Mouse (Mus musculus) heart, postnatal 25 days (tissue): ENCODE results near the gene Glrb. TPM values are rescaled to one million over a fixed set of nuclear protein-coding genes. Genes with fewer than 3 reads are reported as not detected.

Source experiments
- DNase-seq: peaks from one replicate; pipeline ENCODE4 v3.0.0; 2022; ENCODE audit warnings: low spot score
- intact Hi-C: fragments of 180-260 bp; cut with DNase I; formaldehyde crosslinking; loops from one replicate; pipeline ENCODE4 v1.15.1; 2025
- total RNA-seq, 2 experiments: library from RNA; stranded (reverse); gene quantifications; 2 replicates each; pipeline ENCODE4 v1.2.3; 2021

Gene Glrb
- total RNA-seq, 2 experiments from 2014 or later, result 0.16 to 0.17 TPM

- intact Hi-C loops, result no loop called here
- no peak for DNase-seq
Measured at GRCm38 (mm10) chr3:80839845-80840244, 73.6 kb downstream of the Glrb start.

- no peak for DNase-seq
- intact Hi-C loops, result no loop called here
Measured at GRCm38 (mm10) chr3:80837583-80837982, 75.9 kb downstream of the Glrb start.

- intact Hi-C loops, result no loop called here
- no peak for DNase-seq
Measured at GRCm38 (mm10) chr3:80823975-80824374, 89.5 kb downstream of the Glrb start.

GRCm38 (mm10) chr3:80818619-80819018 is 94.8 kb downstream of the Glrb start:
- no peak for DNase-seq
- intact Hi-C loops, result no loop called here

GRCm38 (mm10) chr3:80813734-80814133 is 99.7 kb downstream of the Glrb start:
- intact Hi-C loops, result no loop called here
- DNase-seq, result no peak

GRCm38 (mm10) chr3:80812237-80812636 is 101.2 kb downstream of the Glrb start:
- intact Hi-C loops, result no loop called here
- no peak for DNase-seq

GRCm38 (mm10) chr3:80805327-80805726 is 108.1 kb downstream of the Glrb start:
- intact Hi-C loops, result no loop called here
- DNase-seq, result no peak

- no peak for DNase-seq
- intact Hi-C loops, result no loop called here
Measured at GRCm38 (mm10) chr3:80803811-80804210, 109.6 kb downstream of the Glrb start.

GRCm38 (mm10) chr3:80803211-80803610 is 110.2 kb downstream of the Glrb start:
- intact Hi-C loops, result no loop called here
- no peak for DNase-seq

- no peak for DNase-seq
- intact Hi-C loops, result no loop called here
Measured at GRCm38 (mm10) chr3:80802596-80803081, 110.8 kb downstream of the Glrb start, which contains the start of gene Gria2. Gria2 (minus strand) TSS chr3:80802835.

- DNase-seq, result no peak
- intact Hi-C loops, result no loop called here
Measured at GRCm38 (mm10) chr3:80801827-80802310, 111.6 kb downstream of the Glrb start.

GRCm38 (mm10) chr3:80800995-80801826 is 112.2 kb downstream of the Glrb start:
- no peak for DNase-seq
- intact Hi-C loops, result no loop called here

- DNase-seq, result no peak
- intact Hi-C loops, result no loop called here
Measured at GRCm38 (mm10) chr3:80800299-80800994, 113.0 kb downstream of the Glrb start.

GRCm38 (mm10) chr3:80797935-80798334 is 115.5 kb downstream of the Glrb start:
- DNase-seq, result no peak
- intact Hi-C loops, result loop anchor here (5.0 kb wide), 1 partner anchor 716 kb away; no protein-coding TSS in a partner anchor

GRCm38 (mm10) chr3:80796764-80797163 is 116.7 kb downstream of the Glrb start:
- intact Hi-C loops, result loop anchor here (5.0 kb wide), 1 partner anchor 714 kb away; no protein-coding TSS in a partner anchor
- DNase-seq, result no peak

- intact Hi-C loops, result loop anchor here (5.0 kb wide), 1 partner anchor 713 kb away; no protein-coding TSS in a partner anchor
- DNase-seq, result no peak
Measured at GRCm38 (mm10) chr3:80795284-80795683, 118.2 kb downstream of the Glrb start.

Other genes with a start within 250 kb of the Glrb start
- not detected for gene Gria2, start 110.8 kb downstream of the Glrb start, total RNA-seq
- 1 to 10 TPM; 2.5 to 3.2 TPM for gene Pdgfc, start 122.8 kb upstream of the Glrb start, total RNA-seq